Mouse (Mus musculus) embryonic facial prominence, embryonic 14.5 days (tissue): ENCODE measurements around the gene Nvl. TPM values are rescaled to one million over a fixed set of nuclear protein-coding genes. Genes with fewer than 3 reads are reported as not detected.

ENCODE experiments used
- ATAC-seq: fragments of 200-750 bp; cut with Nextera tagmentation; 2 replicates; pipeline ENCODE4 v1.8.0; 2017; ENCODE audit warnings: low read depth, moderate number of reproducible peaks, moderate TSS enrichment
- DNase-seq: peaks from one replicate; pipeline ENCODE4 v3.0.0-alpha.2; 2015; ENCODE audit warnings: low spot score
- H3K27ac ChIP-seq: fragments of 300-500 bp; sonication (generic); replicated peaks from 2 replicates; pipeline ENCODE4 v1.5.1; 2014; ENCODE audit warnings: low read depth, mild to moderate bottlenecking, low read length, moderate library complexity
- H3K27me3 ChIP-seq: fragments of 300-500 bp; sonication (generic); replicated peaks from 2 replicates; pipeline ENCODE4 v1.6.1; 2014; ENCODE audit warnings: low read length; ENCODE audit not compliant: control insufficient read depth, insufficient read depth
- H3K36me3 ChIP-seq: fragments of 300-500 bp; sonication (generic); 2 replicates; pipeline ENCODE4 v1.6.1; 2014; ENCODE audit warnings: low read length, mixed read lengths; ENCODE audit not compliant: control insufficient read depth, insufficient read depth
- H3K4me1 ChIP-seq: fragments of 300-500 bp; sonication (generic); 2 replicates; pipeline ENCODE4 v1.6.1; 2014; ENCODE audit warnings: antibody characterized with exemption, low read length; ENCODE audit not compliant: control insufficient read depth, insufficient read depth
- H3K4me2 ChIP-seq: fragments of 300-500 bp; sonication (generic); 2 replicates; pipeline ENCODE4 v1.6.1; 2014; ENCODE audit warnings: low read depth, mild to moderate bottlenecking, low read length, moderate library complexity, mixed read lengths
- H3K4me3 ChIP-seq: fragments of 300-500 bp; sonication (generic); 2 replicates; pipeline ENCODE4 v1.5.1; 2014; ENCODE audit warnings: low read depth, mild to moderate bottlenecking, low read length
- H3K9ac ChIP-seq: fragments of 300-500 bp; sonication (generic); 2 replicates; pipeline ENCODE4 v1.6.1; 2014; ENCODE audit warnings: low read depth, mild to moderate bottlenecking, low read length, moderate library complexity, mixed read lengths
- H3K9me3 ChIP-seq: fragments of 300-500 bp; sonication (generic); 2 replicates; pipeline ENCODE4 v1.6.1; 2016; ENCODE audit warnings: low read length; ENCODE audit not compliant: control insufficient read depth
- WGBS: fragments of 180-500 bp; shearing (Covaris S2); extraction: QIAGEN DNeasy Blood & Tissue Kit; methylation state at CpG from one replicate; pipeline ENCODE4 v1.1.7; 2014; 5-methylcytosine and 5-hydroxymethylcytosine counted together
- polyA plus RNA-seq: library from polyadenylated mRNA; unstranded; fragments of >200 nt; fragmentation: Nextera tagmentation; extraction: Ambion mirVana; gene quantifications from 2 replicates; pipeline ENCODE4 v1.2.1, GENCODE M21; 2014

Nvl gene
- 28.7 and 33.8 TPM in 2 replicates for polyA plus RNA-seq

GRCm38 (mm10) chr1:181143950-181144836 lies at the start of gene Nvl, which contains the start of gene Cnih4:
Nvl (minus strand) TSS chr1:181144204.
Cnih4 (plus strand) TSS chr1:181144693.
- Histone ChIP-seq H3K4me2 (peak within 1 kb of the TSS; percentile 76), H3K4me1 (peaks cover 12% of the 10 kb centered on the region), H3K36me3 (peaks cover 27% of the 10 kb centered on the region), H3K27ac (peak within 1 kb of the TSS; percentile 84), H3K9me3 (no peaks in the 10 kb centered on the region), H3K9ac (peak within 1 kb of the TSS; percentile 78), H3K27me3 (no peaks in the 10 kb centered on the region), H3K4me3 (peak within 1 kb of the TSS; percentile 87)
- ATAC-seq (peak; percentile 100), DNase-seq (peak; percentile 100)
- WGBS = under 1% methylated on average over 46 of the region's 52 CpGs

DNA sequence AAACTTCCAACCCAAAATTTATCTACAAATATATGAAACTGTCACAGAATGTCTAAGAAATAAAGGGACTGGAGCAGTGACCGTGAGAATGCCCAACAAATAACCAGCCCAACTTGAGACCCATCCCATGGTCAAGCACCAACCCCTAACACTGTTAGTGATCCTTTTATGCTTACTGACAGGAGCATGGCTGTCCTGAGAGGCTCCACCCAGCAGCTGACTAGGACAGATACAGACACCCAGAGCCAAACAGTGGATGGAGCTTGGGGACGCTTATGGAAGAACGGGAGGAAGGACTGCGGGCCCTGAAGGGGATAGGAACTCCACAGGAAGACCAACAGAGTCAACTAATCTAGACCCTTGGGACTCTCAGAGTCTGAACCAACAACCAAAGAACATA lies 44.9 kb upstream of the Nvl start:
- Histone ChIP-seq H3K9me3 (no peaks in the 10 kb centered on the region), H3K4me3 (no peak overlapping the region), H3K27ac (no peak overlapping the region), H3K9ac (no peak overlapping the region), H3K27me3 (no peaks in the 10 kb centered on the region), H3K4me1 (no peaks in the 10 kb centered on the region), H3K36me3 (peaks cover 92% of the 10 kb centered on the region), H3K4me2 (no peak overlapping the region)
- WGBS = 89% methylated on average over 4 of the region's 4 CpGs
- DNase-seq = no peak
- no peak for ATAC-seq

DNA sequence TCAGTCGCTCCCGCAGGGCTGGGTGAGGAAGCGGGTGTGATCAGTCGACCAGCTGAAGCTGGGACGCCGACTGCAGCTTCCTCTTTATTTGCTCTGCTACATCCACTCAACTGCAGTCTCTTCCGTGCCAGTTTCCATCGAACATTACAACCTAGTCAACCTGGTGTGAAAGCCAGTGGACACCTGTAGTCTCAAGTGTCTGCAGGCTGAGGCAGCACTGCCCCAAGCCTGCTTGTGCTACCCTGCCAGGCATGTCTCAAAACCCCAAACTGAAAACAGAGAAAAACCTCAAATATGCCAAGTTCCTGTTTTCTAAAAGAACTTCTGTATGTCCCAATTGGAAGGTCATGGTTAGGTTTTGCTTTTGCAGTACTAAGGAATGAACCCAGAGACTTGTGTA lies 26.2 kb upstream of the Nvl start:
- Histone ChIP-seq H3K9me3 (no peaks in the 10 kb centered on the region), H3K4me1 (no peaks in the 10 kb centered on the region), H3K27ac (no peak overlapping the region), H3K9ac (no peak overlapping the region), H3K4me2 (no peak overlapping the region), H3K4me3 (no peak overlapping the region), H3K36me3 (peaks cover 57% of the 10 kb centered on the region), H3K27me3 (no peaks in the 10 kb centered on the region)
- DNase-seq (no peak), ATAC-seq (no peak)
- WGBS = 80% methylated on average over 8 of the region's 8 CpGs

DNA sequence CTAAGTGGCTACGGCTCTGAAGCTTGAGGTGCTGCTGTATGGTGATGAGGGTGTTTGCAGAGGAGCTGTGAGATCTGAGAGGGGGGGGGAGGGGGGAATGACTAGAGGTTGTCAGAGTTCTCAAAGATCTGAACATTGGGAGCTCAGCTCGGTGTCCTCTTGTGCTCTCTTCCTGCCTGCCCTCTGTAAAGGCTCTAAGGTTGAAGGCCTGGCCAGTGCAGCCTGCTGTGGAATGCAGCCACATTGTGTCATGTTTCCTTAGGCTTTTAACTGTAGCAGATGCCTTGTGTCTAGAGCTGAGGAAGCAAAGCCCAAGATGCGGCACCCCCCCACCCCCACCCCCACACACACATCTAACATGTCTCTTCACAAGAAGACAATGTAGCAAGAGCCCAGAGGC lies 24.4 kb upstream of the Nvl start:
- no peaks in the 10 kb centered on the region for H3K4me1 ChIP-seq
- H3K9ac ChIP-seq = no peak overlapping the region
- H3K4me3 ChIP-seq = no peak overlapping the region
- DNase-seq = no peak
- 76% methylated on average over 3 of the region's 3 CpGs for WGBS
- no peak overlapping the region for H3K4me2 ChIP-seq
- H3K27ac ChIP-seq = no peak overlapping the region
- peaks cover 65% of the 10 kb centered on the region for H3K36me3 ChIP-seq
- H3K27me3 ChIP-seq = no peaks in the 10 kb centered on the region
- no peak for ATAC-seq
- no peaks in the 10 kb centered on the region for H3K9me3 ChIP-seq

GRCm38 (mm10) chr1:181167816-181168215 lies 23.8 kb upstream of the Nvl start:
- H3K4me1 ChIP-seq = no peaks in the 10 kb centered on the region
- ATAC-seq = no peak
- H3K4me3 ChIP-seq = no peak overlapping the region
- no peak overlapping the region for H3K4me2 ChIP-seq
- WGBS = 82% methylated on average over 2 of the region's 2 CpGs
- no peak overlapping the region for H3K9ac ChIP-seq
- DNase-seq = no peak
- no peak overlapping the region for H3K27ac ChIP-seq
- H3K36me3 ChIP-seq = peaks cover 70% of the 10 kb centered on the region
- H3K27me3 ChIP-seq = no peaks in the 10 kb centered on the region
- no peaks in the 10 kb centered on the region for H3K9me3 ChIP-seq

GRCm38 (mm10) chr1:181151541-181151940 lies 7.5 kb upstream of the Nvl start:
- H3K4me3 ChIP-seq = peak overlapping the region; percentile 83
- 23% methylated on average over 5 of the region's 5 CpGs for WGBS
- peak overlapping the region; percentile 95 for H3K9ac ChIP-seq
- H3K27me3 ChIP-seq = no peaks in the 10 kb centered on the region
- peaks cover 8% of the 10 kb centered on the region; the same call in 1 of the 2 replicates for H3K4me1 ChIP-seq
- H3K9me3 ChIP-seq = no peaks in the 10 kb centered on the region
- H3K36me3 ChIP-seq = peaks cover 26% of the 10 kb centered on the region
- no peak for DNase-seq
- peak; percentile 44; the same call in 1 of the 2 replicates for ATAC-seq
- peak overlapping the region; percentile 64 for H3K4me2 ChIP-seq
- H3K27ac ChIP-seq = peak overlapping the region; percentile 87; the same call in 1 of the 2 replicates

DNA sequence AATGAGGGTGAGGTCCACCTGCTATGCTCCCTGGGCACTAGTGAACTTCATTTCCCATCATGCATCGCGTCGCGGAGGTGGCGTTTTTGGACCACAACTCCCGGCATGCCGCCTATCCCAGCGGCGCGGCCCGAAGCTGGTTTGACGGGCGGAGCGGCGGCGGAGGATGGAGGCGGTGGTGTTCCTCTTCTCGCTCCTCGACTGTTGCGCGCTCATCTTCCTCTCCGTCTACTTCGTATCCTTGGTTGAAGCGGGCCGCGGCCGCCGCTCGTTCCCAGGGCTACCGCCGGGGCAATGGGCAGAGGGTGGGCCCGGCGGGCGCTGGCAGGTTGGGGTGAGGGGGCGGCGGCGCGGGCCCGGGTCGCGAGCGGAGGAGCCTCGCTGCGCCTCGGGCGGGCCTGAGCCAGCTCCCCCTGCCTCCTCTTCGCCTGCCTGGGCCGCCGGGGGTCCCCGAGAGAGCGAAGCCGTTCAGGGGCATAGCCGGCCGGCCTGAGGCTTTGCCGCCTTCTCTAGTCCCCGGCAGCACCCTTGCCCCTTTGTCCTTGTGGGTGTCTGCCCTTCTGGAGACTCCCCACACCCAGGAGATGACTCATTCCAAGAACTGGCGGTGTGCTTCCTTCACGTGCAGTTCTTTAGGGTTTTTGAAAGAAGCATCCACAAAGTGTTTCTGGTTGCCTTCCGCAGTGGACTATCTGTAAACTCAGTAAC lies 7.0 kb upstream of the Nvl start:
- H3K36me3 ChIP-seq = peaks cover 21% of the 10 kb centered on the region
- peak overlapping the region; percentile 87 for H3K27ac ChIP-seq
- peak overlapping the region; percentile 83 for H3K4me3 ChIP-seq
- H3K9me3 ChIP-seq = no peaks in the 10 kb centered on the region
- H3K4me1 ChIP-seq = peaks cover 8% of the 10 kb centered on the region; the same call in 1 of the 2 replicates
- 1% methylated on average over 36 of the region's 59 CpGs for WGBS
- peak overlapping the region; percentile 64 for H3K4me2 ChIP-seq
- H3K27me3 ChIP-seq = no peaks in the 10 kb centered on the region
- peak overlapping the region; percentile 95 for H3K9ac ChIP-seq
- DNase-seq (peak; percentile 95), ATAC-seq (peak; percentile 93)

DNA sequence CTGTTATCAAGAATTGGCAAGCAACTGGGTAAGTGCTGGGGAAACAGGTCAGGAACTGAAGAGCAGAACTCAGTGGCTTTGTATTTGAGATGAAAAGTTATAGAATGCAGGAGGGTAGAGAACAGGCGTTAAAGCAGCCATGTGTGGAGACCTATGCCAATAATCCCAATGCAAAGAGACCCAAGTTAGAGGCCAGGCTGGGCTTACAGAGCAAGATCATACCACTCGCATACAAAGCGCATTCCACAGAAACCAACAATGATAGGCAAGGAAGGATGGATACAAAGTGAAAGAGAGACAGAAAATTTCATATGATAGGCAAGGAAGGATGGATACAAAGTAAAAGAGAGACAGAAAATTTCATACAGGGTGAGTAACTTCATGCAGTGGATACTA lies 6.4 kb upstream of the Nvl start:
- Histone ChIP-seq H3K9me3 (no peaks in the 10 kb centered on the region), H3K4me3 (peak overlapping the region; percentile 83), H3K27me3 (no peaks in the 10 kb centered on the region), H3K4me1 (peaks cover 9% of the 10 kb centered on the region), H3K36me3 (peaks cover 17% of the 10 kb centered on the region), H3K4me2 (peak overlapping the region; percentile 64; the same call in 1 of the 2 replicates), H3K9ac (no peak overlapping the region), H3K27ac (no peak overlapping the region)
- WGBS = 64% methylated on average over 3 of the region's 3 CpGs
- DNase-seq (no peak), ATAC-seq (no peak)
